Mouse (Mus musculus): ENCODE results near the gene Dll3. TPM values are rescaled to one million over a fixed set of nuclear protein-coding genes. Genes with fewer than 3 reads are reported as not detected.

Dll3 gene
- polyA plus RNA-seq, 1 experiment from 2014 or later: 21.8 TPM

DNA sequence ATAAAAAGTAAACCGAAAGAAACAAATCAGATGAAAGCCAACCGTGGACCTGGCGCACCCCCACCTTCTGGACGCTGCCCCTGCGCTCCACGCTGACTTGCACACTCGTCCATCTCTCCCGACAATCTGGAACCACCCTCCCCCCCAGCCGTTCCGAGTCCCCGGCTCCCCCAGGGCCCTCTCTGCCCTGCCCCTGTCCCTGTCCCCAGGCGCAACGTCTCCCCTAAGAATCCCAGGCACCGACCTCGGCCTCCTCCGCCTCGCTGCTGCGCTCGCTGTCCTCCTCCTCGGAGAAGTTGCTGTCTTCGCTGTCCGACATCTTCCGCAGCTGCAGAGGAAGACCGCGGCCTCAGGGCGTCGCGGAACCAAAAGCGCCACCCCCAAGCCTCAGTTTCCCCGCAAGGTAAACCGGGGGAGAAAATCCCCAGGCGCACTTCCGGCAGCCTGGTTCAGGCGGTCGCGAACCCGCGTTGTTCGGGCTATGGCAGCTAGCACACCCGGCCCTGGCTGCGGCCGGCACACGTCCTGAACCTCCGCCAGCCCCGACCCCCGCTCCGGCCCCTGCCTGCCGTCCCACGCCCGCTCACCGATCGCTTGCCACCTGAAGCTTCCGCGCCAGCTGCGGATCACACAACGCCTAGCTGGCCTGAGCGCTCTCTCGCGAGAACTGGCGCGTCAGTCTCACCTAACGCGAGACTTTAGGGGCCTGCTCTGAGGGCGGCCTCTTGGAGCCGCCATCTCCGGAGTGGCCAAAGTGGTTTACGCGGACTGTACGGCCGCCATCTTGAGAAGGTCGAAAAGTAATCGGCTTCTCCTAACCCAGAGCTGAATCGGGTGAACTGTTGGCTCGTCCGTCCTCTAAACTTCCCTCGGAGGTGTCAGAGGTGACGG, 36.3 kb upstream of the Dll3 start, which contains the start of gene Supt5:
Supt5 (minus strand) TSS at position 639 of the 891 bp plus-strand sequence.
- no peaks in the 10 kb centered on the region for H3K36me3 ChIP-seq (ENCODE audit: control insufficient read depth, insufficient read depth, low read length)
- no peaks in the 10 kb centered on the region for H3K27me3 ChIP-seq (ENCODE audit: control insufficient read depth, insufficient read depth, low read length)
- H3K4me3 ChIP-seq (ENCODE audit: low read depth, low read length): peak within 1 kb of the TSS; percentile 93
- peaks cover 11% of the 10 kb centered on the region for H3K4me1 ChIP-seq (ENCODE audit: control insufficient read depth, insufficient read depth, low read length)
- peak within 1 kb of the TSS; percentile 93 for H3K9ac ChIP-seq (replicated peaks; ENCODE audit: low read depth, low read length)
- H3K9me3 ChIP-seq (ENCODE audit: control insufficient read depth, low read length): no peaks in the 10 kb centered on the region
- ATAC-seq (ENCODE audit: low read depth): peak; percentile 99
- peak within 1 kb of the TSS; percentile 82 for H3K27ac ChIP-seq (ENCODE audit: low read depth, low read length)
- WGBS: under 1% methylated on average over 77 of the region's 77 CpGs
- peak within 1 kb of the TSS; percentile 87 for H3K4me2 ChIP-seq (ENCODE audit: low read depth, low read length)

DNA sequence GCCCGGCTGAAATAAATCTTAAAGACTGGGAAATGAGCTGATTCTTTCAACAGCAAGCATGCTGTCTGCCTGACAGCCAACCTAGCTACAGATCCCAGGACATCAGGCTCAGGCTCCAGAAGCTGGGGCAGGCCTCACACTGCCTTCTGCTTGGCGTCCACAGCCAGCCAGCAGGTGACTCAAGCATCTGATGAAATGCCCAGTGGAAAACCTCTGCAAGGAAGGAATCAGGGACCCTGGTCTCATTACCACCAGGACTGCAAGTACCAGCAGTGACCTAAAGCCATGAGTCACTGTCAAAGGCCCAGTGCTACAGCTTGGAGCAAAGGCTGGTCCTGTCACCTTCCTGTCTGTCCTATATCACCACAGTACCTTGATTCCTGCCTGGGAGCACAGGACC, 33.4 kb upstream of the Dll3 start:
- ATAC-seq (ENCODE audit: low read depth): no peak
- Histone ChIP-seq H3K4me3 (ENCODE audit: low read depth, low read length) (no peak overlapping the region), H3K9ac (replicated peaks; ENCODE audit: low read depth, low read length) (no peak overlapping the region), H3K36me3 (ENCODE audit: control insufficient read depth, insufficient read depth, low read length) (peaks cover 4% of the 10 kb centered on the region; the same call in 1 of the 2 replicates), H3K9me3 (ENCODE audit: control insufficient read depth, low read length) (no peaks in the 10 kb centered on the region), H3K27me3 (ENCODE audit: control insufficient read depth, insufficient read depth, low read length) (no peaks in the 10 kb centered on the region), H3K4me1 (ENCODE audit: control insufficient read depth, insufficient read depth, low read length) (peaks cover 11% of the 10 kb centered on the region), H3K4me2 (ENCODE audit: low read depth, low read length) (no peak overlapping the region), H3K27ac (ENCODE audit: low read depth, low read length) (no peak overlapping the region)
- 93% methylated on average over 2 of the region's 2 CpGs for WGBS

DNA sequence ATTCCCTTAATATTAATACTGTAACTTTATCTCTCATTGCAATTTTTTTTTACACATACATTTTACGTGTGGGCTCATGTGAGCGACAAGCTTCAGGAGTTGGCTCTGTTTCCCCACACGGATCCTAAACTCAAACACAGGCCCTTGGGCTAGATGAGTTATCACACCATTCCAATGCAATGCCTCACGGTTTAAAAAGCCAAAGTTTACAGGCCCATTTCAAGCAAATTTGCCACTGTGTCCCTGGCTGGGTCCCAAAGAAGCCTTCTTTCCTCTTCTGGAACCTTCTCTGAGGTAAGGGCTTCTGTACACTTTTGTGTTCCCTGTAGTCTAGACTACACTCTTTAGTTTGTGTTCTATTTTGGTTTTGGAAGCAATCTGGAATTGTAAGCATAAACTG, 32.5 kb upstream of the Dll3 start:
- Histone ChIP-seq H3K27ac (ENCODE audit: low read depth, low read length) (no peak overlapping the region), H3K4me1 (ENCODE audit: control insufficient read depth, insufficient read depth, low read length) (peaks cover 11% of the 10 kb centered on the region), H3K9me3 (ENCODE audit: control insufficient read depth, low read length) (no peaks in the 10 kb centered on the region), H3K4me3 (ENCODE audit: low read depth, low read length) (no peak overlapping the region), H3K4me2 (ENCODE audit: low read depth, low read length) (no peak overlapping the region), H3K9ac (replicated peaks; ENCODE audit: low read depth, low read length) (no peak overlapping the region), H3K36me3 (ENCODE audit: control insufficient read depth, insufficient read depth, low read length) (peaks cover 13% of the 10 kb centered on the region), H3K27me3 (ENCODE audit: control insufficient read depth, insufficient read depth, low read length) (no peaks in the 10 kb centered on the region)
- ATAC-seq (ENCODE audit: low read depth): no peak
- WGBS: 93% methylated on average over 4 of the region's 4 CpGs

DNA sequence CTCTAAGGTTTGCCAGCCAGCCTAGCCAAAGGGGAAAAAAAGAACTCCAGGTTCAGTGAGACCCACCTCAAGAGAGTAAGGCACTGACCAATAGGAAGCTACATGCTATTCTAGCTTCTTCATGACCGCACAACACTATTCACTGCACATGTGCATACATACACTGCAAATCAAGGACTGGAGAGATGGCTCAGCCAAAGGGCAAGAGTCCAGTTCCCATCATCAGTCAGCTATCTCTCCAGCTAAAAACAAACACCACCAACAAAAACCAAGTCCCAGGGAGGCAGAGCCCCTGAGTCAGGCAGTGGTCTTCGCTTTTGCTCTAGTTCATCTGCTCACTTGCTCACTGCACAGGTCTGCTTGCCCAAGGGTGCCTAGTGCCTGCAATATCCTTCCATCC, 26.2 kb upstream of the Dll3 start:
- H3K9me3 ChIP-seq (ENCODE audit: control insufficient read depth, low read length): no peaks in the 10 kb centered on the region
- H3K4me3 ChIP-seq (ENCODE audit: low read depth, low read length): no peak overlapping the region
- no peak overlapping the region for H3K27ac ChIP-seq (ENCODE audit: low read depth, low read length)
- H3K36me3 ChIP-seq (ENCODE audit: control insufficient read depth, insufficient read depth, low read length): peaks cover 70% of the 10 kb centered on the region
- no peaks in the 10 kb centered on the region for H3K4me1 ChIP-seq (ENCODE audit: control insufficient read depth, insufficient read depth, low read length)
- no peak overlapping the region for H3K4me2 ChIP-seq (ENCODE audit: low read depth, low read length)
- no peaks in the 10 kb centered on the region for H3K27me3 ChIP-seq (ENCODE audit: control insufficient read depth, insufficient read depth, low read length)
- no peak for ATAC-seq (ENCODE audit: low read depth)
- no peak overlapping the region for H3K9ac ChIP-seq (replicated peaks; ENCODE audit: low read depth, low read length)
- WGBS: 94% methylated on average over 2 of the region's 2 CpGs

DNA sequence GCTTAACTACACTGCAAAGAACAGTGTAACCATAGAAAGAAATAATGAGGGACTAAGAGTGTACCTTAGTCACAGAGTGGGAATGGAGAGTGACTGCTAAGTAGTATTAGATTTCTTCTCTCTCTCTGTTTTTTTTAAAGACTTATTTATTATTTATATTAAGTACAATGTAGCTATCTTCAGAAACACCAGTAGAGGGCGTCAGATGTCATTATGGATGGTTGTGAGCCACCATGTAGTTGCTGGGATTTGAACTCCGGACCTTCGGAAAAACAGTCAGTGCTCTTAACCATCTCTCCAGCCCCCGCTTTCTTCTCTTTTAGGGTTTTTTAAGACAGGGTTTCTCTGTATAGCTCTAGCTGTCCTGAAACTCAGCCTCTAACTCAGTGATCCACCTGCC, 24.4 kb upstream of the Dll3 start:
- Histone ChIP-seq H3K27ac (ENCODE audit: low read depth, low read length) (no peak overlapping the region), H3K27me3 (ENCODE audit: control insufficient read depth, insufficient read depth, low read length) (no peaks in the 10 kb centered on the region), H3K4me1 (ENCODE audit: control insufficient read depth, insufficient read depth, low read length) (no peaks in the 10 kb centered on the region), H3K36me3 (ENCODE audit: control insufficient read depth, insufficient read depth, low read length) (peaks cover 88% of the 10 kb centered on the region), H3K4me3 (ENCODE audit: low read depth, low read length) (no peak overlapping the region), H3K9ac (replicated peaks; ENCODE audit: low read depth, low read length) (no peak overlapping the region), H3K4me2 (ENCODE audit: low read depth, low read length) (no peak overlapping the region), H3K9me3 (ENCODE audit: control insufficient read depth, low read length) (no peaks in the 10 kb centered on the region)
- 86% methylated on average over 4 of the region's 4 CpGs for WGBS
- ATAC-seq (ENCODE audit: low read depth): no peak

DNA sequence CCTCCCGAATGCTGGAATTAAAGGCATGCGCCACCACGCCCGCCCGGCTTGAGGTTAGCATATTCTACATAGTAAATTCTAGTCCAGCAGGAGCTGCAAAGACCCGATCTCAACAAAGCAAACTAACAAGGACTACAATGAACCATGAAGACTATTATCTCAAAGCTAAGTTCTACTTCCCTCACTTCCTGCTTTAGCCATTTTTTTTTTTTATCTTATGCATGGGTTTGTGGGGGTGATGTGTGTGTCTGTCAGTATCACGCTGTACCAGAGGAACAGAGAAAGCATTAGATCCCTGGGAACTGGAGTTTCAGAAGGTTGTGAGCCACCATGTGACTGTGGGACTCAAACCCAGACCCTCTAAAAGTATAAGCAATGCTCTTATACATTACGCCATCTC, 23.3 kb upstream of the Dll3 start:
- no peak for ATAC-seq (ENCODE audit: low read depth)
- H3K4me2 ChIP-seq (ENCODE audit: low read depth, low read length): no peak overlapping the region
- 96% methylated on average over 8 of the region's 8 CpGs for WGBS
- H3K36me3 ChIP-seq (ENCODE audit: control insufficient read depth, insufficient read depth, low read length): peaks cover 93% of the 10 kb centered on the region
- H3K27me3 ChIP-seq (ENCODE audit: control insufficient read depth, insufficient read depth, low read length): no peaks in the 10 kb centered on the region
- H3K9ac ChIP-seq (replicated peaks; ENCODE audit: low read depth, low read length): no peak overlapping the region
- H3K4me3 ChIP-seq (ENCODE audit: low read depth, low read length): no peak overlapping the region
- no peaks in the 10 kb centered on the region for H3K4me1 ChIP-seq (ENCODE audit: control insufficient read depth, insufficient read depth, low read length)
- no peaks in the 10 kb centered on the region for H3K9me3 ChIP-seq (ENCODE audit: control insufficient read depth, low read length)
- no peak overlapping the region for H3K27ac ChIP-seq (ENCODE audit: low read depth, low read length)

DNA sequence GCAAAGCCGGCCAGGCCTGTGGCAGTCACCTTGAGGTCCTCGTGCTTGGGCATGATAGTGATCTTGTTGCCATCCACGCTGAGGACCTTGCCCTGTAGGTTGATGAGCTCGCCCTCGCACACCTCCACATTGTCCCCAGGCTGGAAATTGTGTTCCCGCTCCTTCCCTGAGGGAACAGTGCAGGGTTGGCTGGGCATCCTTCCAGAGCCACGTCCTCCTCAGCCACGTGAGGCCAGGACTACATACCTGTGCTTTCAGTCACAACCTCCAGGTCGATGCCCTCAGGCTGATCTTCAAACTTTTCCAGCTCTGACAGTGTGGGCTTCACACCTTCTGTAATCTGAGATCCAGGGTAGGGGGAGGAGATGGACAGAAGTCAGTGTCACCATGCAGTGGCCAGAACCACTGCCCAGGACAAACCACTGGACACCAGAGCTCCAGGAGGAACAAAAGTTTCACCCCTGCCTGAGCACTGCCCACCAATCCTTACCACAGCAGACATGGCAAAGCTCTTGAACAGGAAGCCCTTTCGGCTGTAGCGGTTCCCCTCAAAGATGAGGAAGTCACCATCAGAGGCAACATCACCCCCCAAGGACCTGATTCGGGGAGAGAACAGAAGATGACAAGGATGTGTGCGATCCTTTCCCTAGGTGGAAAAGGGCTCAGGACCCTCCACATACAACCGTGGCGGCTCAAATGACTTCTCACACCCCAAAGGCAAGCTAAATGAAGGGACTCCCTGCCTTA, 20.1 kb upstream of the Dll3 start:
- no peak overlapping the region for H3K27ac ChIP-seq (ENCODE audit: low read depth, low read length)
- no peak overlapping the region for H3K4me3 ChIP-seq (ENCODE audit: low read depth, low read length)
- H3K9ac ChIP-seq (replicated peaks; ENCODE audit: low read depth, low read length): no peak overlapping the region; the same call in 1 of the 2 replicates
- H3K36me3 ChIP-seq (ENCODE audit: control insufficient read depth, insufficient read depth, low read length): peaks cover 95% of the 10 kb centered on the region
- 96% methylated on average over 15 of the region's 15 CpGs for WGBS
- H3K9me3 ChIP-seq (ENCODE audit: control insufficient read depth, low read length): no peaks in the 10 kb centered on the region
- no peak overlapping the region for H3K4me2 ChIP-seq (ENCODE audit: low read depth, low read length)
- H3K27me3 ChIP-seq (ENCODE audit: control insufficient read depth, insufficient read depth, low read length): no peaks in the 10 kb centered on the region
- ATAC-seq (ENCODE audit: low read depth): no peak
- no peaks in the 10 kb centered on the region for H3K4me1 ChIP-seq (ENCODE audit: control insufficient read depth, insufficient read depth, low read length)

DNA sequence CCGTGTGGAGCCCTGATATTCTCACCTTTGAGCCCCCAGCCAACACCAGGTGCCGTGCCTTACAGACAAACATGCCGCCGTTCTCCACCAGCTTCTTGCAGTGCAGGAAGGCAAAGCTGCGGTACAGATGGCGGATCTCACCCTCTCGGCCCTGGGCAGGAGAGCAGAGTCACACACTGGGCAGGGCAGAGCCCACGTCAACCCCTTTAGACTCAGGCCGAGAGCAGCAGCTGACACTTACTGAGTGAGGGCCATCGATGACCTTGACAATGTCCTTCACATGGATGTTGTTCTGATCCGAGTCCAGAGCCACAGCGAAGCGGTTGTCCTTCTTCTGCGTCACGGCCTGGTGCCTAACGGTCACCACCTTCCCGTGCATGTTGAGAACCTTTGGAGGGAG, 16.7 kb upstream of the Dll3 start:
- Histone ChIP-seq H3K4me2 (ENCODE audit: low read depth, low read length) (no peak overlapping the region), H3K36me3 (ENCODE audit: control insufficient read depth, insufficient read depth, low read length) (peaks cover 90% of the 10 kb centered on the region), H3K27me3 (ENCODE audit: control insufficient read depth, insufficient read depth, low read length) (no peaks in the 10 kb centered on the region), H3K4me3 (ENCODE audit: low read depth, low read length) (no peak overlapping the region), H3K27ac (ENCODE audit: low read depth, low read length) (no peak overlapping the region), H3K9me3 (ENCODE audit: control insufficient read depth, low read length) (no peaks in the 10 kb centered on the region), H3K4me1 (ENCODE audit: control insufficient read depth, insufficient read depth, low read length) (no peaks in the 10 kb centered on the region), H3K9ac (replicated peaks; ENCODE audit: low read depth, low read length) (no peak overlapping the region)
- no peak for ATAC-seq (ENCODE audit: low read depth)
- 93% methylated on average over 17 of the region's 17 CpGs for WGBS

DNA sequence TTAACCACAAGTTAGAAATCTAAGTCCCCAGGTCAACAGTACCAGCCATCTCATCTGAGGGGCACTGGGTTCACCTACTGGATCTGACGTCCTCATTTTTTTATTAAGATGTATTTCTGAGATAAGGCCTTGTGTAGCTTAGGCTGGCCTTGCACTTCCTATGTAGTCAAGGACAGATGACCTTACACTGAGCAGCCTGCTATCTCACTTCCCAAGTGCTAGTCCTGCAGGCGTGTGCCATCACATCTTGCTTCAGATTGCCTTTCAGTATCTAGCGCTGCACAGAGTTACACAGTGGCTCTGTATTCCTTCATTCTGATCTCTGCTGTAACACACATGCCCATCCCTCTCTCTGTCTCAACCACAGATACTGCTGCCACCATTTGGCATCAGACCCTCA, 16.0 kb upstream of the Dll3 start:
- Histone ChIP-seq H3K27me3 (ENCODE audit: control insufficient read depth, insufficient read depth, low read length) (no peaks in the 10 kb centered on the region), H3K9ac (replicated peaks; ENCODE audit: low read depth, low read length) (no peak overlapping the region), H3K36me3 (ENCODE audit: control insufficient read depth, insufficient read depth, low read length) (peaks cover 83% of the 10 kb centered on the region), H3K4me1 (ENCODE audit: control insufficient read depth, insufficient read depth, low read length) (no peaks in the 10 kb centered on the region), H3K4me2 (ENCODE audit: low read depth, low read length) (no peak overlapping the region), H3K9me3 (ENCODE audit: control insufficient read depth, low read length) (no peaks in the 10 kb centered on the region), H3K4me3 (ENCODE audit: low read depth, low read length) (no peak overlapping the region), H3K27ac (ENCODE audit: low read depth, low read length) (no peak overlapping the region)
- 87% methylated on average over 3 of the region's 3 CpGs for WGBS
- no peak for ATAC-seq (ENCODE audit: low read depth)

Measured in neural tube, embryonic 14.5 days (tissue).